Mouse (Mus musculus): Measurements from ENCODE around the gene Fgfr1op.
A peak's percentile ranks its signal among the peaks of the same experiment; 100 is the strongest.
"Not testable (repeated sequence)": the region's sequence is repeated elsewhere in the genome, so short reads cannot be mapped to it uniquely, and the experiment has no call there.

The Fgfr1op gene

DNA sequence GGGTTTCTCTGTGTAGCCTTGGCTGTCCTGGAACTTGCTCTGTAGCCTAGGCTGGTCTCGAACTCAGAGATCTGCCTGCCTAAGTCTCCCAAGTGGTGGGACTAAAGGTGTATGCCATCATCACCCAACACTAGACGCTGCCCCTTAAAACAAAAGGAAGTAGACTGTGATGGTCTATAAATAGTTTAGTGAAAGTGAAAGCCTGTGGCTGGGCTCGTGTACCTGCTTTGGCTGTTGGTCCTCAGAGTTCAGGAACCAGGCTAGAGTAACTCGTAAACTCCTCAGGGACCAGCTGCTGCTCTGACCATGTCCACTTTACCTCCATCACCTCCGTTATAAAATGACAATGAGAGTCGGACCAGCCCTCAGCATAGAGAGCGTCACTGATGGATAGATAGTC, 5.0 kb downstream of the Fgfr1op start:
- peak; percentile 22 for DNase-seq (ENCODE audit: low read depth, low spot score)

GRCm38 (mm10) chr17:8171081-8171480, 5.8 kb downstream of the Fgfr1op start:
- peak; percentile 48 for DNase-seq (ENCODE audit: low read depth, low spot score)

- no peak for DNase-seq (ENCODE audit: low read depth, low spot score)
These were observed 11.8 kb downstream of the Fgfr1op start for GRCm38 (mm10) chr17:8177090-8177489.

- DNase-seq (ENCODE audit: low read depth, low spot score), result no peak
These were observed 18.5 kb downstream of the Fgfr1op start for GRCm38 (mm10) chr17:8183815-8184214.

DNA sequence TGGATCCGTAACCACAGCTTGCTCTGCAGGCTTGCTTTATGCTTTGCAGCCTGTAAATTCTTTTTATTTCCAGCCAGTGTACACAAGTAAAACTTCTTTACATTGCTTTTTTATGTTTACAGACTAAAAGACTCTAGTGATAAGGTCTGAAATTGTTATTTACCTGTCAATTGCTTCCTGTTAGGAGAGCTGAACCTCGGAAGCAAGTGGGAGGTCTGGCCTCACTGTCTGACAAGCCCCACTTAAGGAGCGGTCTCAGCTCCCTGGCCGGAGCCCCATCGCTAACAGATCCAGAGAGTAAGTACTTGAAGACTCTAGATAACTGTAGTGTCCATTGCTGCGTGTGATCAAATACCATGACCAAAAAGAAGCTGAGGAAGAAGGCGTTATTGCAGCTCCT, 18.9 kb downstream of the Fgfr1op start:
- DNase-seq (ENCODE audit: low read depth, low spot score), result no peak

DNA sequence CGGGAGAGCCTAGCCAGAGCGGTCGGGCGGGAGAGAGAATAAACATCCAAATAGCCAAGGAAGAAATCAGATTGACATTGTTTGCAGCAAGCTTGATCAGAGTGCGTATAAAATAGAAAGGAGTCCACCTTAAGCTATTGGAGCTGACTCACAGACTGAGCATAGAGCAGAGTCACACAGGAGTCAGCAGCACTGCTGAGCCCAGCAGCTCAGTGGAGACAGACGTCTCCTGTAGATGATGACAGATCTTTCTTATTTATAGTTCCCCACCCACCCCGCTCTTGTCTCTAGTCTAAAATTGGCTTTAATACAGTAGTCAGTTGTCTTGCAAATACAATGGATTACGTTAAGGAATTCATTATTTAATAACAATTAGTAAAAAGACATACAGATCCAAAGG, 28.4 kb downstream of the Fgfr1op start:
- DNase-seq (ENCODE audit: low read depth, low spot score), result no peak

GRCm38 (mm10) chr17:8195685-8196376, 30.5 kb downstream of the Fgfr1op start:
- DNase-seq (ENCODE audit: low read depth, low spot score), result peak; percentile 53

DNA sequence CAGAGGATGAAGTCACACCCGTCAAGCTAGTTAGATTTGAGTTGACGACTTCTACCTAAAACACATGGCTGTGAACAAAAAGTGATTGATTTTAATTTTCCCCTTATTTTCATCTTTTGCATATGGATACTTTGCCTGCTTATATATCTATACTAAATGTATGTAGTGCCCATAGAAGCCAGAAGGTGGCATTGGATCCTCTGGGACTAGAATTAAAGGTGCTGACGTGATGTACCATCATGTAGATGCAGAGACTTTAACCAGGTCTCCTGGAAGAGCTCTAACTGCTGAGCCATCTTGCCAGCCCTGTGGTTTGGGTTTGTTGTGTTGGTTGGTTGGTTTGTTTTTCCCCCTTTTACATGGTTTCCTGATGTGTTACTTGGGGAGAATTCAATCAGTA, 32.4 kb downstream of the Fgfr1op start:
- peak; percentile 69 for DNase-seq (ENCODE audit: low read depth, low spot score)

GRCm38 (mm10) chr17:8199067-8199935, 34.0 kb downstream of the Fgfr1op start:
- DNase-seq (ENCODE audit: low read depth, low spot score), result no peak

GRCm38 (mm10) chr17:8199936-8200330, 34.6 kb downstream of the Fgfr1op start:
- DNase-seq (ENCODE audit: low read depth, low spot score), result no peak

DNA sequence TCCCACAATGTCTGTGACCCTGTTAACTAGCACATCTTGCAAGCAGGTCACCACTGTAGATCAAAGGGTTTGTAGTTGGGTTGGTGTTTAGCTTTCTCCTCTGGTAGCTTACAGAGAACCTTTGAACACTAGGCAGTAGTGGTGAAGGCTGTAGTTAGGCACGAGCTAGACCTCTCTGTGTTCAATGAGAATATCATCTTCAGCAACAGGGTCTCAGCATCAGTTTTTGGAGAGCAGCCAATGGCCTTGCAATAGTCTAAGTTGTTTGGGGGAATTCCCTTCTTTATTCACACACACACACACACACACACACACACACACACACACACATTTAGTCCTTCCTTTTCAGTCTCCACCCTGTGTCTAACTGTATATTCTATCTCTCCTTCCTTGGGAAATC, 38.2 kb downstream of the Fgfr1op start:
- peak; percentile 35 for DNase-seq (ENCODE audit: low read depth, low spot score)

DNA sequence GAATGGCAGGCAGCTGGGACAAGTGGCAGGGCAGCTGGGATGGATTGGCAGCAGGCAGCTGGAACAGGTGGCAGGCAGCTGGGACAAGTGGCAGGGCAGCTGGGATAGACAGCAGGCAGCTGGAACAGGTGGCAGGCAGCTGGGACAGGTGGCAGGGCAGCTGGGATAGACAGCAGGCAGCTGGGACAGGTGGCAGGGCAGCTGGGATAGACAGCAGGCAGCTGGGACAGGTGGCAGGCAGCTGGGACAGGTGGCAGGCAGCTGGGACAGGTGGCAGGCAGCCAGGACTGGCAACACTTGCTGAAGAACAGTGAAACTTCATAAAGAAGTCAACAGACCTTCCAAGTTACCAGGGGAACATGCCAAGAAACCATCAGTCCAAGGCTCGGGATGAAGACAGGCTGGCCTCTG, 39.9 kb downstream of the Fgfr1op start:
- DNase-seq (ENCODE audit: low read depth, low spot score), result not testable (repeated sequence)

- DNase-seq (ENCODE audit: low read depth, low spot score), result peak; percentile 46
These were observed 41.4 kb downstream of the Fgfr1op start for GRCm38 (mm10) chr17:8206691-8207090.

DNA sequence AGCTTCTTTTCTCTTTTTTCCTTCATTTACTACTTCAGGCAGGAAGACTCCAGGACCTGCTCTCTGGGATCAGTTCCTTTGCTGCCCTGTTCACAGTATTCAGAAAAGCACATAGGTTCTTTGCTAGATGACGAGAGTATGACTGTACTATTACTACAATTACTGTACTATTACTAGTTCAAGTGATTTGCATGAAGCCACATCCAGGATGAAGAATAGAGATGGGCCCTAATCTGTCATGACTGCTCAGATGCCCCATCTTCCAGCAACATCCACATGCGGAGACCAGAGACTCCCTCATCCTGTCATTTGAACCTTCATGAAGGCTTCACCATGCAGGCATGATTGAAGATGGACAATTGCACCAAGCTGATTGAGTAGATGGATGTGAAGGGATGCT, 44.4 kb downstream of the Fgfr1op start:
- DNase-seq (ENCODE audit: low read depth, low spot score), result peak; percentile 51

DNA sequence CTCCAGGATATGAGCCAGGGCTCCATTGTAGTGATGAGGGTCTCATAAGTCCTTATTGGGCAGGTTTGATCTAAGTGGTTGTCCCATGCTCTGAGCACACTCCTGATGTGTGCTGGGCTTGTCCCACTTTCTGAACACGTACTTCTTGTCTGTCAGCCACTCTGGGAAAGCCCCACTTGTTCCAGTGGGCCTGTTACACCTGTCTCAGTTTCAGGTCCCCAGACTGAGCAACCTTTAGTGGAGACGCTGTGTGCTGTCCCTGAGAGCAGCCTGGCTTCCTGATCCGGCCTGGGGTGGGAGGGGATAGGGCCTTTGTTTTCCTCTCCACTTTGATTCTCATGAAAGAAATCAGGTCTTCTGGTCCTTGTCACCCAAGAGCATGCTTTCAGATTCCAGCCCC, 44.9 kb downstream of the Fgfr1op start:
- DNase-seq (ENCODE audit: low read depth, low spot score), result peak; percentile 70

GRCm38 (mm10) chr17:8210675-8211074, 45.4 kb downstream of the Fgfr1op start:
- no peak for DNase-seq (ENCODE audit: low read depth, low spot score)

DNA sequence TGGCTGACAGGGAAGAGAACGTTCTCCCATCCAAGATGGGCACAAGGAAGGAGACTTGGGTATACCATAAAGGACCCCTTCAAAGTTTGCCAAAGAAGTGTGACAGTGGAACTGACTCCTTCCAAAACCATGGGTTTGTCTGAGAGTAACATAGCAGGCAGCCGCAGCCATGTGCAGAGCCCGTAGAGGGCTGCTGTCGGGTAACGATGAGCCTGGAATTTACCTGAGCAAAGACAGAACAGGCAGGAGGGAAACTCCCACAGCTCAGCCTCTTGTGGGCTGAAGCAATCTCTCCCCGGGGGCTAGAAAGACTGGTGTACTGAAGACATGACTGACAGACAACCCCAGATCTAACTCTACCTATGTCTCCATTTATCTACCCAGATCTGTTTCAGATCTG, 46.1 kb downstream of the Fgfr1op start:
- peak; percentile 52 for DNase-seq (ENCODE audit: low read depth, low spot score)

- DNase-seq (ENCODE audit: low read depth, low spot score), result no peak
These were observed 49.1 kb downstream of the Fgfr1op start for GRCm38 (mm10) chr17:8214369-8214768.

DNA sequence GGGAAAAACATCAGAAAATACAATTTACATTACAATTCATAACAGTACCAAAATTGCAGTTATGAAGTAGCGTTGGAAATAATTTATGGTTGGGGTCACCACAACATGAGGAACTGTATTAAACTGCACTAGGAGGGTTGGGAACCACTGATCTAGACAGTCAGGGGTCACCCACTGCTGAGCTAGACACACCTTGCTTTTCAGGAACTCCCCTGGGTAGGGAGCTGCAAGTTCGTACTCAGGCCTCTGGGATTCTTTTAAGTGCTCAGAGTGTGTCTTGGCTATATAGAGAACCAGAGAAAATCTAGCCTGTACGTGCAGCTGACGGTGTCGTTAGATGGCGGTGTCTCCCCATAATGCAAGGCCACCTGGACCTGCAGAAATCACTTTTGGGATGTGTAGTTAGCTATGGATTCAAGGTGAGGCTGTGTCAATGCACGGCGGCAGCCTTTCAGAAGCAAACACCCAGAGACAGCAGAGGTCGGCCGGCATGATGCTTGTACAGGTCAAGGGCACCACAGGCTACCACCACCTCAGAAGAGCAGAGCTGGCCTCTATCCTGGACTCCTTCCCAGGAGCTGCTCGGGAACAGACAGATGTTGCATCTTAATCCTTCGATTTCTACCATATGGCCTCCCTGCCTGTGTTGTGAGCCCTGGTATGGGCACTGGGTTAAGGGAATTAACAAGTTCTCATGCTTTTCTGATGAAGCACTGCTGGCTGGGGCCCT, 49.9 kb downstream of the Fgfr1op start:
- no peak for DNase-seq (ENCODE audit: low read depth, low spot score)

DNA sequence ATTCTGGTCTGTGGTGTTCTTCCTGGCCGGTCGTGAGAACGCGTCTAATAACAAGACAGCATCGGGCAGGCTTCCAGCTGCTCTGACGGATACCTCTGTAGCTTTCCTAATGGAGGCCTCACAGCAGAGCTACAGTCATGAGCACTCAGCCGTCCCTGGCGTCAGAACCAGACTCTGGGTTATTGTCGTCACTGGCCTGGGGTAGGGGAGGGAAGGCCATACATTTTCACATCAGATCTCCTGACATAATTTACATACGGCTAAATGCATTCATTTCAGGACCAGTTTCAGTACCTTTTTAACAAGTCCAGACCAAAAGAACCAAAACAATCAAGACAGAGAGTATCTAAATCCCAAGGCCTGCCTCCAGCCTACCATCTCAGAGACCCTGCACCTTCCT, 57.9 kb downstream of the Fgfr1op start:
- DNase-seq (ENCODE audit: low read depth, low spot score), result no peak

GRCm38 (mm10) chr17:8224072-8224471, 58.8 kb downstream of the Fgfr1op start:
- no peak for DNase-seq (ENCODE audit: low read depth, low spot score)

DNA sequence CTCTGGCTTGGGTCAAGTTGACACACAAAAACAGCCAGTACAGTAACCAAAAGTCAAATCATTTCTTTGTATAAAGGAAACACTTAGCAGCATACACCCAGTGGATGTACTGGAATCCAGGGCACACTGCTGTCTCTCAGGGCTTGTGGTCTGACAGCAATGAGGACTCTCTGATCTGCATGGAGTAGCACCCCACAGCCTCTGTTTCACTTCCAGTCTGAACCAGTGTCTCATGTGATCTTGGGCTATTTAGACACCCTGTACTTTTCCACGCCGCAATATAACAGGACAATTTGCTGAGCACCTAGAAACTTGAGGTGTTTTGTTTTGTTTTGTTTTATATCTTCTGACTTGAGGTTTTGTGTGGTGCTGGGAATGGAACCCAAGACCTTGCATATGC, 59.9 kb downstream of the Fgfr1op start:
- DNase-seq (ENCODE audit: low read depth, low spot score), result no peak

Data from CD4-positive, CD25-positive, alpha-beta regulatory T cell, adult 2 months (primary cell).